Mouse (Mus musculus) ovary, postnatal 14 days (tissue): ENCODE data around the gene Tmem132e.

ENCODE experiments used
- DNase-seq: peaks from one replicate; pipeline ENCODE4 v3.0.0; 2022; ENCODE audit warnings: low spot score

The Tmem132e gene

GRCm38 (mm10) chr11:82434091-82434831 lies 45.6 kb downstream of the Tmem132e start:
- no peak for DNase-seq

DNA sequence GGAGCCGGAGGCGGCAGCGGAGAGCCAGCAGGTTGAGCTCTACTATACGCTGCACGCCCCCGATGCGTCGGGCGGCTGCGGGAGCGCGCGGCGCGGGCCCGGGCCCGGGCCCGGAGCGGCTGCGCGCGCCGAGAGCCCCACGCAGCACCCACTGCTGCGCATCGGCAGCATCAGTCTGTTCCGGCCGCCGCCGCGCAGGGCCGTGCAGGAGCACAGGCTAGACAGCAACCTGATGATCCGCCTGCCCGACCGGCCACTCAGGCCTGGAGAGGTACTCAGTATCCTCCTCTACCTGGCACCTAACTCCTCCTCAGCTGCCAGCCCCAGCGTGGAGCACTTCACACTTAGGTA lies 46.1 kb downstream of the Tmem132e start:
- DNase-seq = no peak

DNA sequence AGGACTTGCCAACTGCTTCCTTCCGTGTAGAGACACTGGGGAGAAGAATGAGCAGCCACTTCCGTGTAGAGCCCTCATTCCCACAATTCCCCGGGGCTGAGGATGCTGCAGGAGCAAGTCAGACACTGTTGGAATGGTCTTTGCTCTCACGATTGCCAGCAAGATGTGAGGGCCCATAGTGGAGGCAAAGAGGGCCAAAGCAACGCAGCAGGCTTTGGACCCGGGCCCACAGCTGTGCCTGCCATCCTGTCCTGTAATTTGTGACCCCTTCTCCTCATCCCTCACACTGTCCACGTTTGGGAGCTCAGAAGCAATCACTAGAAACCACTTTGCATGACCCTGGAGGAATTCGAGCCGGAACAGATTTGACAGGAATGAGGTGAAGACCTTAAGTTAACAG lies 59.8 kb downstream of the Tmem132e start:
- DNase-seq = no peak

- no peak for DNase-seq
These were observed 63.8 kb downstream of the Tmem132e start for GRCm38 (mm10) chr11:82452516-82452915.

DNA sequence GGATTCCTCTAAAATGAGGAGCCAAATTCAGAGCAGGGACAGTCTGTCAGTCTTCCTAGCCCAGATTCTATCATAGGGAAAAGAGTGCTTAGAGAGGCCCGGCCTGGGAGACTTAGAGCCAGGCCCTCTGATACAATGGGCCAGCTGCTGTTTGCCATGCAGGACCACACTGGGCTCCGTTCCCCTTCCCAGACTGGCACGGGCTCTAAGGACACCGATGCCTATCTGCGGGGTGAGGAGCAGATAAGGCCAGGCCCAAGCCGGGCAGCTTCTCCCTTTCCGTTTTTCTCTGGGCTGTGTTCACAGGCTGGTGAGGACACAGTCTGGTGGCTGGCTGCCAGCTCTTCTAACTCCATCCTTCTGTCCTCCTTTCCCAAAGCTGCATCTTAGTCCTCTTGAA lies 64.5 kb downstream of the Tmem132e start:
- no peak for DNase-seq

- no peak for DNase-seq
These were observed 72.6 kb downstream of the Tmem132e start for GRCm38 (mm10) chr11:82461326-82461725.

DNA sequence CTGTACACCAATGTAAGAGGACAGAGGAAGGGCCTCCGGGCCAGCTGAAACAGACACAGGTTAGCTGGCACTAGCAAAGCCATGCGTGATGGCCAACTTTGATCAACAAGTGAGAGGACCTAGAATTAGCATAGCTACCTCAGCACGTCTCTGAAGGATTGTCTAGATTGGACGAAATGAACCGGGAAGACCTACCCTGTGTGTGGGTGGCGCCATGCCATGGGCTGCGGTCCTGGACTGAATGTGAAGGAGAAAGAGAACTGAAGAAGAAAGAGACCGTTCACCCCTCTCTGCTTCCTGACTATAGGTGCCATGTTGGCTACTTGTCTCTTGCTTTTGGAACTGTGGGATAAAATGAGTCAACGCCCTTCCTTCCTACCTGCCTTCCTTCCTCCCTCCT lies 76.8 kb downstream of the Tmem132e start:
- no peak for DNase-seq

DNA sequence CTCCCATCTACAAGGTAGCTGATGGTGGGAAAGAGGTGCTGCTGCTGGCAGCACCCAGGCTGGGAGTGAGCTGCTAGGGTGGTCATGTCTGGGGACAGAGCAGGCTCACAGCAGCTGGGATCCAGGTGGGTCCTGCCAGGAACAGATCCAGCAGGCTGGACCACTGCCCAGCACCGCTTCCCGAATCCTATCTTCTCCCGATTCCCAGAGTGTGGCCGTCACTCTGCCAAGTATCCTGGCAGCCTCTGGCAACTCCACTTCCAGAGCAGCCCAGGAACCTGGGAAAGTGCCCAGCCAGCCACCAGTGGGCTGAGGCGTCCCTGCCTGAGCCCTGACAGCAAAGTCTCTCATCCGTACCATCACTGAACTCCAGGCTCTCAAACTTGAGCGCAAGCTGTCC lies 78.5 kb downstream of the Tmem132e start:
- no peak for DNase-seq

DNA sequence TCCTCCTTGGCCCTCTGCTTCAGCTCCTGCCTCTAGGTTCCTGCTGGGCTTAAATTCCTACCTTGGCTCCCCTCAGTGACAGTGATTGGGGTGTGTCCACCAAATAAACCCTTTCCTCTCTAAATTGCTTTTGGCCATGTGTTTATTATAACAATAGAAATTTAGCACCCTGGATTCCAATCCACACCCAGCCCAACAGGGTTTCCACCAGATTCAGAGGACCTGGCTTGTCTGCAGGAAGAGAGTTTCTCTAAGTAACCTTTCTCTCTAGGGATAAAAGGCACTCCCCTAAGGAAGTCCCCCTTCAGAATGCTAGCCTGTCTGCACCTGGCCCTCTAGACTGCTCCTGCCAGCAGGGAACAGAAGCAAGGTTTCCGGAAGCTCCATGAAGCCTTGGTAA lies 82.4 kb downstream of the Tmem132e start:
- DNase-seq = no peak

DNA sequence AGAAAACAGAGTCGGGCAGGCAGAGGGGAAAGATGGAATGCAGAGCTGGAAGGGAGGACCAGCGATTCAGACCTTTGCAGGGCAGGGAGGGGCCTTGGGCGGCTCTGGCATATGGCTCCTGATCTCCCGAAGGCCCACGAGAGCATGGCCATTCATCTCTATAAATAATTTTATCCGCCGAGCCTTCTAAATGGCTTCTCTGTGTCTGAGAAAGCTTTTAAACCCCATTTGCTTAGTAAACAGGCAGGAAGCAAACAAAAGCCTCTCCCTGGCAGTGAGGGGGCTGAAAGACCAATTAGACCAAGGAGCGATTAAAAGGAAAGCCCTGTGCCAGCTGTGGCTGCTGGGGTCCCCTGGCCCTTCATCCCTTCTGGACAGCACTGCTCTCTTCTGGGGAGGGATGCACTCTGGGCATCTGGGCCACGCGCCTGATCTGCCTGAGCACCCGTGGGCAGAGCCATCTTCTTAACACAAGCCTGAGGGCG lies 84.5 kb downstream of the Tmem132e start:
- DNase-seq = no peak

- DNase-seq = no peak
These were observed 87.4 kb downstream of the Tmem132e start for GRCm38 (mm10) chr11:82476092-82476491.

GRCm38 (mm10) chr11:82477412-82477811 lies 88.7 kb downstream of the Tmem132e start:
- no peak for DNase-seq

GRCm38 (mm10) chr11:82480941-82481340 lies 92.2 kb downstream of the Tmem132e start:
- DNase-seq = no peak

DNA sequence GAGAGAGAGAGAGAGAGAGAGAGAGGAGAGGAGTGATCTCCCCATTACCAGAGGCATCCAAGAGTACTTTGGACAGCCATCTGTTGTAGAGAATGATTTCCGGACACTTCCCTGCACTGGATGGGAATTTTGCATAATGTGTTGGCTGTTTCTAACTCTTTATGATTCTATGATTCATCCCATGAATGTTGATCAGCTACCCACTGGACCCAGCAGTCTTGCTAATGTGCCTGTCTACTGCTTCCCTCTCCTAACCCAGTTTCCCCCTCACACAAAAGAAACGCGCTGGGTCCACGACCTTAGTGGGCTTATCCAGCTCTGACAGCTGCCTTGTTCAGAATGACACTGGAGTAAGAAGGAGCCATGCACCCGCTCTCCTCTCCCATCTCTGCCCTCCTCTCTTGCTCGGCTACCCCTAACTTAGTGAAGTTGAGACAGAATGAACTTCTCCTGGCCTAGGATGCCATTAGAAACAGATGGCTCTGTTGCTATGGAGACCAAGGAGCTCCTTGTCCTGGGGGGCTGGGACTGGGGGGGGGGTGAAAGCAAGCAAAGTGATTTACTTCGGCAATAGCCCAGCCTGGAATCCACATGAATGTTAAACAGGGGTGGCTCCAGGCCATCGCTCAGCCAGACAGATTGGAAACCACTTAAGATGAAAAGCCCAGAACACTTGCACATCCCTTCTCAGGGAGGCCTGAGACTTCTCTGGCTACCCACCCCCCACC lies 98.8 kb downstream of the Tmem132e start:
- DNase-seq = no peak

GRCm38 (mm10) chr11:82490896-82491295 lies 102.2 kb downstream of the Tmem132e start:
- no peak for DNase-seq
